Mouse (Mus musculus): Measurements from ENCODE around the gene Mtnr1b.

- no peak for TF ChIP-seq GATA1 (IDR thresholded peaks at IDR 0.05; ENCODE audit: borderline replicate concordance, low read length)
- TF ChIP-seq FLI1 (IDR thresholded peaks at IDR 0.05; ENCODE audit: low read length): no peak
Measured at GRCm38 (mm10) chr9:15909397-15910113, 35.2 kb upstream of the Mtnr1b start.
